Mouse (Mus musculus): ENCODE measurements around the gene Cyp26a1.

The Cyp26a1 gene

GRCm38 (mm10) chr19:37698273-37699160 lies 919 bp downstream of the Cyp26a1 start:
- in situ Hi-C loops (cut with MboI, MseI) = loop anchor here (10.0 kb wide), 1 partner anchor 136 kb away; no protein-coding TSS in a partner anchor

- in situ Hi-C loops (cut with MboI, MseI) = loop anchor here (5.0 to 10.0 kb wide), 2 partner anchors 135 to 188 kb away; no protein-coding TSS in a partner anchor
Measured at GRCm38 (mm10) chr19:37699711-37700110, 2.1 kb downstream of the Cyp26a1 start.

- in situ Hi-C loops (cut with MboI, MseI) = loop anchor here (5.0 kb wide), 1 partner anchor 185 kb away; no protein-coding TSS in a partner anchor
Measured at GRCm38 (mm10) chr19:37702377-37703076, 4.9 kb downstream of the Cyp26a1 start.

GRCm38 (mm10) chr19:37703902-37704509 lies 6.4 kb downstream of the Cyp26a1 start:
- in situ Hi-C loops (cut with MboI, MseI) = loop anchor here (5.0 kb wide), 1 partner anchor 183 kb away; no protein-coding TSS in a partner anchor

GRCm38 (mm10) chr19:37705722-37706121 lies 8.1 kb downstream of the Cyp26a1 start:
- in situ Hi-C loops (cut with MboI, MseI) = no loop called here

GRCm38 (mm10) chr19:37714681-37715080 lies 17.1 kb downstream of the Cyp26a1 start:
- in situ Hi-C loops (cut with MboI, MseI) = no loop called here

GRCm38 (mm10) chr19:37715980-37716379 lies 18.4 kb downstream of the Cyp26a1 start:
- in situ Hi-C loops (cut with MboI, MseI) = no loop called here

GRCm38 (mm10) chr19:37716524-37717175 lies 19.1 kb downstream of the Cyp26a1 start:
- in situ Hi-C loops (cut with MboI, MseI) = no loop called here

GRCm38 (mm10) chr19:37719166-37719565 lies 21.6 kb downstream of the Cyp26a1 start:
- in situ Hi-C loops (cut with MboI, MseI) = no loop called here

GRCm38 (mm10) chr19:37724591-37724990 lies 27.0 kb downstream of the Cyp26a1 start:
- in situ Hi-C loops (cut with MboI, MseI) = no loop called here

- in situ Hi-C loops (cut with MboI, MseI) = no loop called here
Measured at GRCm38 (mm10) chr19:37726585-37726984, 29.0 kb downstream of the Cyp26a1 start.

GRCm38 (mm10) chr19:37727366-37727765 lies 29.8 kb downstream of the Cyp26a1 start:
- in situ Hi-C loops (cut with MboI, MseI) = no loop called here

GRCm38 (mm10) chr19:37735426-37735825 lies 37.8 kb downstream of the Cyp26a1 start:
- in situ Hi-C loops (cut with MboI, MseI) = no loop called here

GRCm38 (mm10) chr19:37738575-37738974 lies 41.0 kb downstream of the Cyp26a1 start:
- in situ Hi-C loops (cut with MboI, MseI) = no loop called here

GRCm38 (mm10) chr19:37740043-37740442 lies 42.4 kb downstream of the Cyp26a1 start:
- in situ Hi-C loops (cut with MboI, MseI) = no loop called here
